Mouse (Mus musculus) adrenal gland, adult (tissue): ENCODE results near the gene Pou3f1.

Experiments used
- DNase-seq, 2 experiments: peaks; one replicate each; pipeline ENCODE4 v3.0.0; 2022 to 2023; ENCODE audit warnings: low spot score in 1 of 2; ENCODE audit not compliant: inconsistent age in 2 of 2

Pou3f1 gene

GRCm38 (mm10) chr4:124708518-124709477 is 52.2 kb downstream of the Pou3f1 start:
- peak; percentile 97 to 98 for DNase-seq

DNA sequence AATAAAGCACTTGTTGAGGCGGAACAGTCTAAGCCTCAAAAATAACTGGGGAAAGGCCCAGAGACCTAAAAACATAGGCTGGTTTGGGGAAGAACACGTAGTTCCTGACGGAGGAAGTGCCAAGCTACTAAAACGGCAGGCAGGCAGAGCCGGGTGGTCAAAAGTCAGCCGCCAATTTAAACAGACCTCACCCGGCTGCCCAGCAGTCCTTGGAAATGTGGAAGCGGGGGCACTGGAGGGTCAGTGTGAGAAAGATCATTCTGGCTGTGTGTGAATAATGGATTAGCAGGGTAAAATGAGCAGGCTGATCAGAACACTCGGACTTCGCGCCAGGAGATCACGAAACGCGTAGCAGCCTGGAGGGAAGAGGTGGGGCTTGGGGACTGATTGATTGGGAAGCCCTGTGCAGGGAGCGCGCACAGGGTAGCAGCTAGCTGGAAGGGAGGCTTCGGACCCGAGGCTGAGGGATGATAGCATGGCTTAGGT is 53.4 kb downstream of the Pou3f1 start:
- peak; percentile 75 to 88 for DNase-seq
